Mouse (Mus musculus) limb, embryonic 12.5 days (tissue): ENCODE results near the gene Sp6. TPM values are rescaled to one million over a fixed set of nuclear protein-coding genes. Genes with fewer than 3 reads are reported as not detected.
A peak's percentile ranks its signal among the peaks of the same experiment; 100 is the strongest.

Source experiments
- ATAC-seq: fragments of 200-750 bp; cut with Nextera tagmentation; 2 replicates; pipeline ENCODE4 v1.8.0; 2017; ENCODE audit warnings: low read depth, moderate TSS enrichment; ENCODE audit not compliant: insufficient number of reproducible peaks, insufficient read depth, low FRiP score, low TSS enrichment
- H3K27ac ChIP-seq: fragments of 300-500 bp; sonication (generic); 2 replicates; pipeline ENCODE4 v1.5.1; 2016; ENCODE audit warnings: mild to moderate bottlenecking, moderate library complexity
- H3K27me3 ChIP-seq: fragments of 300-500 bp; sonication (generic); 2 replicates; pipeline ENCODE4 v1.6.1; 2016; ENCODE audit warnings: mild to moderate bottlenecking, moderate library complexity
- H3K36me3 ChIP-seq: fragments of 300-500 bp; sonication (generic); 2 replicates; pipeline ENCODE4 v1.6.1; 2016; ENCODE audit warnings: mild to moderate bottlenecking, moderate library complexity
- H3K4me1 ChIP-seq: fragments of 300-500 bp; sonication (generic); replicated peaks from 2 replicates; pipeline ENCODE4 v1.6.1; 2016
- H3K4me2 ChIP-seq: fragments of 300-500 bp; sonication (generic); 2 replicates; pipeline ENCODE4 v1.6.1; 2016; ENCODE audit warnings: mild to moderate bottlenecking, moderate library complexity
- H3K4me3 ChIP-seq: fragments of 300-500 bp; sonication (generic); replicated peaks from 2 replicates; pipeline ENCODE4 v1.5.1; 2016; ENCODE audit warnings: mild to moderate bottlenecking
- H3K9ac ChIP-seq: fragments of 300-500 bp; sonication (generic); replicated peaks from 2 replicates; pipeline ENCODE4 v1.6.1; 2016; ENCODE audit warnings: mild to moderate bottlenecking, moderate library complexity
- H3K9me3 ChIP-seq: fragments of 300-500 bp; sonication (generic); 2 replicates; pipeline ENCODE4 v1.6.1; 2016; ENCODE audit warnings: mild to moderate bottlenecking, moderate library complexity
- WGBS: fragments of 180-500 bp; shearing (Covaris S2); methylation state at CpG from one replicate; pipeline ENCODE4 v1.1.7; 2016; 5-methylcytosine and 5-hydroxymethylcytosine counted together
- polyA plus RNA-seq: library from polyadenylated mRNA; unstranded; fragments of >200 nt; fragmentation: Nextera tagmentation; extraction: Ambion mirVana; gene quantifications from 2 replicates; pipeline ENCODE4 v1.2.1, GENCODE M21; 2016

Gene Sp6
- polyA plus RNA-seq, 1 experiment from 2014 or later: 6.5 TPM

GRCm38 (mm10) chr11:96982859-96983258 lies 30.3 kb upstream of the Sp6 start, which contains the start of gene Sp2:
Gene Sp2 (minus strand): TSS chr11:96982959.
- WGBS: 54% methylated on average over 7 of the region's 7 CpGs
- Histone ChIP-seq H3K27ac (no peak within 1 kb of the TSS), H3K4me2 (peak within 1 kb of the TSS; percentile 34), H3K4me1 (peaks cover 46% of the 10 kb centered on the region), H3K4me3 (0 out of 2 replicates have a peak within 1 kb of the TSS, but pooled peaks have one; percentile 1), H3K27me3 (peaks cover 9% of the 10 kb centered on the region), H3K36me3 (no peaks in the 10 kb centered on the region), H3K9me3 (no peaks in the 10 kb centered on the region), H3K9ac (no peak within 1 kb of the TSS)
- no peak for ATAC-seq

DNA sequence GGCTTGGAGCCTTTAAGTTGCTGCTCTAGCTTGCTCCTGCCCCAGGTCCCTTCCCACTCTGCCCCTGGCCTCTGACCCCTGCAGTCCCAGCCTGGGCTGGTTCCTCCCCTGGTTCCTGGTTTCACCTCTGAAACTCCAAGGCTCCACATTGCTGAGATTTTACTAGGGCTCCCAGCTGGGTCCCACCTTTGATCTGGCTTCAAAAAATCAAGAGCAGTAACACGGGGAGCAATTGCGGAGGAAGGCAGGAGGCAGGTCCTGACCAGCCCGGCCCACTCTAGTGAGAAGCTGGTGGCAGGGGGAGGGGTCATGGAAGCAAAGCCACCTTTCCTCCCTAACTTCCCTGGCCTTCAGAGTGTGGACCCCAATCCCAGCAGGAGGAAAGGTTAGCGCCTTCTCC lies 28.3 kb upstream of the Sp6 start:
- Histone ChIP-seq H3K36me3 (no peaks in the 10 kb centered on the region), H3K4me2 (peak overlapping the region; percentile 21; the same call in 1 of the 2 replicates), H3K9ac (no peak overlapping the region), H3K27me3 (peaks cover 19% of the 10 kb centered on the region), H3K9me3 (no peaks in the 10 kb centered on the region), H3K4me3 (no peak overlapping the region), H3K27ac (no peak overlapping the region), H3K4me1 (peaks cover 46% of the 10 kb centered on the region)
- ATAC-seq: no peak
- 6% methylated on average over 4 of the region's 4 CpGs for WGBS

GRCm38 (mm10) chr11:96986463-96986862 lies 26.7 kb upstream of the Sp6 start:
- no peak overlapping the region for H3K4me3 ChIP-seq
- 0% methylated on average over 3 of the region's 3 CpGs for WGBS
- peaks cover 46% of the 10 kb centered on the region for H3K4me1 ChIP-seq
- H3K27me3 ChIP-seq: peaks cover 23% of the 10 kb centered on the region
- peak overlapping the region; percentile 41 for H3K4me2 ChIP-seq
- no peaks in the 10 kb centered on the region for H3K9me3 ChIP-seq
- H3K27ac ChIP-seq: peak overlapping the region; percentile 66; the same call in 1 of the 2 replicates
- H3K9ac ChIP-seq: peak overlapping the region; percentile 40; the same call in 1 of the 2 replicates
- H3K36me3 ChIP-seq: no peaks in the 10 kb centered on the region
- peak; percentile 24; the same call in 1 of the 2 replicates for ATAC-seq

GRCm38 (mm10) chr11:96987873-96988655 lies 25.1 kb upstream of the Sp6 start:
- WGBS: 4% methylated on average over 31 of the region's 31 CpGs
- Histone ChIP-seq H3K4me3 (peak overlapping the region; percentile 28), H3K27me3 (peaks cover 36% of the 10 kb centered on the region), H3K36me3 (no peaks in the 10 kb centered on the region), H3K27ac (no peak overlapping the region), H3K9ac (no peak overlapping the region), H3K4me1 (peaks cover 48% of the 10 kb centered on the region), H3K4me2 (peak overlapping the region; percentile 61), H3K9me3 (no peaks in the 10 kb centered on the region)
- ATAC-seq: no peak

- H3K4me1 ChIP-seq: peaks cover 28% of the 10 kb centered on the region
- no peak overlapping the region for H3K4me2 ChIP-seq
- WGBS: 69% methylated on average over 5 of the region's 5 CpGs
- H3K27me3 ChIP-seq: peaks cover 55% of the 10 kb centered on the region
- no peak for ATAC-seq
- H3K36me3 ChIP-seq: no peaks in the 10 kb centered on the region
- no peak overlapping the region for H3K4me3 ChIP-seq
- H3K27ac ChIP-seq: no peak overlapping the region
- no peak overlapping the region for H3K9ac ChIP-seq
- H3K9me3 ChIP-seq: no peaks in the 10 kb centered on the region
Observed at GRCm38 (mm10) chr11:96991501-96991900, 21.7 kb upstream of the Sp6 start.

DNA sequence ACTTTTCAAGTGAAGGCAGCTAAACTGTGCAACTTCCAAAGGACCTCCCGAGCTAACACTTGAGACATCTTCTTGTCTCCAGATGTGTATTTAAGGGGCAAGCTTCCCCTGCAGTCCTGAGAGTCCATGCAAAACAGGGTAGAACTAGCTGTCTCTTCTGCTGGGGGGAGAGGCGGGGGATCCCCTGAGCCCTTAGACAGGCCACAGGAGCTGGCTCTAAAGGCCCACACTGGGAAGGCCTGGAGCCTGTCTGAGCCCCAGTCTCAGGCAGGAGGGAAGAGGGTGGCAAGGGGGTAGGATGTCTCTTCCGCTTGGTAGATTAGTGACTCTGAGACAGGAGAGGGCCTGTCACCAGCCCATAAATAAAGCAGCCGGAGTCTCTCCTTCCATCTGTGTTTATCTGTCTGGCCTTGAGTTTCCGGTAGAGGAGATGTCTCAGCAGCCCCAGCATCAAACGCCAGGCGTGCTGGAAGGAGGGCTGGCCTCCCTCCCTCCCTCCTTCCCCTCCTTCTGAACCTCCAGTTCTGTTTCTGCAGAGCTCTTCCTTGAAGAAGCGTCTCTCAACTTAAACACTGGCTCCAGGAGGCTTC lies 20.4 kb upstream of the Sp6 start:
- H3K4me3 ChIP-seq: no peak overlapping the region
- H3K27ac ChIP-seq: no peak overlapping the region
- no peaks in the 10 kb centered on the region for H3K36me3 ChIP-seq
- peaks cover 54% of the 10 kb centered on the region for H3K27me3 ChIP-seq
- ATAC-seq: no peak
- no peak overlapping the region for H3K4me2 ChIP-seq
- no peaks in the 10 kb centered on the region for H3K9me3 ChIP-seq
- WGBS: 23% methylated on average over 8 of the region's 8 CpGs
- H3K4me1 ChIP-seq: peaks cover 24% of the 10 kb centered on the region
- H3K9ac ChIP-seq: no peak overlapping the region

DNA sequence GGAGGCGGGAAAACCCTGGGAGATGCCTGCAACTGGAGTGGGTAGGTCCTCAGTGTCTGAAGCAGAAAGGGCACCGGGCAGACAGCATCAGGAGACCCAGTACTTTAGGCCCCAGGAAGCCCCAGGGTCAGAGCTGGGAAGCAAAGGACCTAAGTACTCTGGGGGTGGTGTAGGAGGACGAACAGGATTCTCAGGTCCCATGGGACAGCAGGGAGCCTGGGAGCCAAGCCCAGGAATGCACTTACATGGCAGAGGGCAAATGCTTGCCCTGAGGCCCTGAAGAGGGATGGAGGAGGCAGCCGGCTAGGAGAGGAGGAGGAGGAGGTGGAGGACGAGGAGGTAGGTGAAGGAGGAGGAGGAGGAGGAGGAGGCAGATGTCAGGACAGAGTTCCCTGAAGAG lies 18.2 kb upstream of the Sp6 start:
- Histone ChIP-seq H3K27me3 (peaks cover 58% of the 10 kb centered on the region), H3K27ac (no peak overlapping the region), H3K36me3 (no peaks in the 10 kb centered on the region), H3K4me3 (no peak overlapping the region), H3K9me3 (no peaks in the 10 kb centered on the region), H3K4me2 (no peak overlapping the region), H3K9ac (0 out of 2 replicates have a peak overlapping the region, but pooled peaks have one; percentile 18), H3K4me1 (peaks cover 16% of the 10 kb centered on the region)
- ATAC-seq: no peak
- 19% methylated on average over 5 of the region's 5 CpGs for WGBS

- H3K4me2 ChIP-seq: no peak overlapping the region
- peaks cover 16% of the 10 kb centered on the region for H3K4me1 ChIP-seq
- no peak overlapping the region for H3K4me3 ChIP-seq
- H3K36me3 ChIP-seq: no peaks in the 10 kb centered on the region
- no peak overlapping the region for H3K27ac ChIP-seq
- H3K9ac ChIP-seq: no peak overlapping the region
- H3K9me3 ChIP-seq: no peaks in the 10 kb centered on the region
- H3K27me3 ChIP-seq: peaks cover 62% of the 10 kb centered on the region
- ATAC-seq: no peak
- 83% methylated on average over 15 of the region's 15 CpGs for WGBS
Observed at GRCm38 (mm10) chr11:96995836-96996772, 17.1 kb upstream of the Sp6 start.

DNA sequence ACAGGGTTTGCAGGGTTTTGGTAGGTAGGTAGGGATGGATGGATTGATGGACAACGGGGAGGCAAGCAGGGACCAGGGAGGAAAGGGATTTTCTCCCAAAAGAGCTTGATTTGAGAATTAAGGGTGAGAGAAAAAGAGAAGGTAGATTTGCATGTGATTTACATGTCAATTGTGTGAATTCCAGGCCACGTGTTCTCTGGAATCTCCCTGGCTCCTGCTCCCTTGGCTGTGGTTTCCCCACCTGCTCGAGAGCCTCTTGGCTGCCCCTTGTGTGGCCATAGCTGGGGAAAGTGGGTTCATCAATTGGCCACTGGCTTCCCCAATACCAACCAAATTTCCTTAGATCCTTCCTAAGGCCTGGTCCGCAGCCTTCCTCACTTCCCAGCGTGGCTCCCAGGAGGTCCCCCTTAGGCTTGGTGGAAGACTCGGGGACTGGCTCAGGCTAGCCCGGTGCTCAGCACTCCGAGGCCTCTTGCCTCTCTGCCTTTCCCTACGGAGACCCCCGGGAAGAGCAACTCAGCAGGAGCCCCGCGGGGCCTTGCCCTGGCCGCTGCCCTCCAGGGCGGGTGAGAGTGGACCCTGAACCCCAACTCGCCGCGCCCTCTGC lies 16.3 kb upstream of the Sp6 start:
- Histone ChIP-seq H3K4me1 (peaks cover 16% of the 10 kb centered on the region), H3K36me3 (no peaks in the 10 kb centered on the region), H3K4me2 (peak overlapping the region; percentile 66), H3K27ac (0 out of 2 replicates have a peak overlapping the region, but pooled peaks have one; percentile 30), H3K9ac (peak overlapping the region; percentile 60), H3K9me3 (no peaks in the 10 kb centered on the region), H3K4me3 (peak overlapping the region; percentile 37), H3K27me3 (peaks cover 62% of the 10 kb centered on the region)
- WGBS: 14% methylated on average over 17 of the region's 17 CpGs
- no peak for ATAC-seq

DNA sequence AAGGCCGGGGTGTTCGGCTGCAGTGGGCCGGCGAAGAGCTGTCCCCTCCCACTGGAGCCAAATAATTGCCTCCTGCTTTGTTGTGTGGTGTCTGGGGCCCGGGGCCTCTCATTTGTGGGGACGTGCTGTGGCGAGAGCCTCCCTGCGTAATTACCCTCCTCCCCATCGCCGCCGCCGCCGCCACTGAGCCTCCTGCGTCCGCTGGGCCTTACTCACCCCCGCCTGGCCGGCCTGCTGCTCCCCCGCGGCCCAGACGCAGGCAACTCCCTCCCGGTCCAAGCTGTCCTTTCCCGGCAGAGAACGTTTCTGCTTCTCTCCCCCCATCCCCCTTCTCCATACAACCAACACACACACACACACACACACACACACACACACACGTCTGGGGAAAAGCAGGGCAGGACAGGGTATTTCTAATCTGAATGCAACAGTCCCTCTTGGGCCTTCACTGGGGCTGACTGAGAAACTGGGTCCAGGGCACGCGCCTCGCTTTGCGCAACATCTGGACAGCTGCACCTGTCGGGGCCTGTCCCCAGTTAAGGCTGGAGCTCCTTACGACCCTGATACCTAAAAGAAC lies 15.7 kb upstream of the Sp6 start:
- H3K4me1 ChIP-seq: peaks cover 16% of the 10 kb centered on the region
- H3K4me3 ChIP-seq: peak overlapping the region; percentile 37
- H3K9me3 ChIP-seq: no peaks in the 10 kb centered on the region
- H3K27ac ChIP-seq: peak overlapping the region; percentile 30; the same call in 1 of the 2 replicates
- H3K36me3 ChIP-seq: no peaks in the 10 kb centered on the region
- WGBS: 2% methylated on average over 30 of the region's 30 CpGs
- H3K9ac ChIP-seq: peak overlapping the region; percentile 60
- H3K27me3 ChIP-seq: peaks cover 59% of the 10 kb centered on the region
- H3K4me2 ChIP-seq: peak overlapping the region; percentile 66
- ATAC-seq: peak; percentile 32; the same call in 1 of the 2 replicates
